Mouse (Mus musculus) frontal cortex, adult 2 months (tissue): ENCODE measurements around the gene Thoc6. TPM values are rescaled to one million over a fixed set of nuclear protein-coding genes. Genes with fewer than 3 reads are reported as not detected.

Source experiments
- DNase-seq, 2 experiments: peaks; one replicate each; pipeline ENCODE4 v3.0.0; 2022; ENCODE audit warnings: low spot score in 1 of 2; ENCODE audit errors: extremely low spot score in 1 of 2
- polyA plus RNA-seq: library from polyadenylated mRNA; depleted of rRNA; stranded (reverse); fragments of >200 nt; gene quantifications from 2 replicates; pipeline ENCODE4 v1.2.3, GENCODE M21; 2012

Thoc6 gene
- polyA plus RNA-seq, 1 experiment = 9.1 TPM

- DNase-seq = no peak
Observed at GRCm38 (mm10) chr17:23679127-23679835, 5.6 kb upstream of the Thoc6 start, which contains the start of gene Cldn6. Gene Cldn6, plus strand, starts transcription at chr17:23679249.

- DNase-seq = peak; percentile 38 to 81
Observed at GRCm38 (mm10) chr17:23677236-23677679, 3.6 kb upstream of the Thoc6 start, which contains the start of gene Tnfrsf12a. Gene Tnfrsf12a, minus strand, starts transcription at chr17:23677468.

GRCm38 (mm10) chr17:23676473-23677031 lies 2.9 kb upstream of the Thoc6 start:
- DNase-seq = peak in 1 of 2 experiments; percentile 13

GRCm38 (mm10) chr17:23675564-23676281 lies 2.0 kb upstream of the Thoc6 start:
- peak in 1 of 2 experiments; percentile 20 for DNase-seq

- DNase-seq = peak in 1 of 2 experiments; percentile 41
Observed at GRCm38 (mm10) chr17:23675127-23675526, 1.4 kb upstream of the Thoc6 start.

- peak in 1 of 2 experiments; percentile 16 for DNase-seq
Observed at GRCm38 (mm10) chr17:23674271-23674952, 730 bp upstream of the Thoc6 start.

GRCm38 (mm10) chr17:23672761-23673160 lies 921 bp downstream of the Thoc6 start:
- no peak for DNase-seq

GRCm38 (mm10) chr17:23671519-23671918 lies 2.2 kb downstream of the Thoc6 start:
- DNase-seq = no peak

- DNase-seq = no peak
Observed at GRCm38 (mm10) chr17:23670516-23671074, 3.1 kb downstream of the Thoc6 start.

- no peak for DNase-seq
Observed at GRCm38 (mm10) chr17:23665511-23665910, 8.2 kb downstream of the Thoc6 start.

GRCm38 (mm10) chr17:23664556-23665021 lies 9.1 kb downstream of the Thoc6 start:
- peak in 1 of 2 experiments; percentile 39 for DNase-seq

GRCm38 (mm10) chr17:23661526-23661925 lies 12.2 kb downstream of the Thoc6 start:
- DNase-seq = no peak

GRCm38 (mm10) chr17:23660876-23661200 lies 12.8 kb downstream of the Thoc6 start:
- DNase-seq = no peak

GRCm38 (mm10) chr17:23660117-23660875 lies 13.4 kb downstream of the Thoc6 start, which contains the start of gene Bicdl2:
Gene Bicdl2, plus strand, starts transcription at chr17:23660506.
- no peak for DNase-seq

- DNase-seq = no peak
Observed at GRCm38 (mm10) chr17:23658450-23658849, 15.2 kb downstream of the Thoc6 start.

- DNase-seq = no peak
Observed at GRCm38 (mm10) chr17:23654410-23654809, 19.3 kb downstream of the Thoc6 start.

GRCm38 (mm10) chr17:23654001-23654400 lies 19.7 kb downstream of the Thoc6 start:
- DNase-seq = no peak

GRCm38 (mm10) chr17:23653324-23653723 lies 20.4 kb downstream of the Thoc6 start:
- no peak for DNase-seq

- DNase-seq = no peak
Observed at GRCm38 (mm10) chr17:23651363-23651762, 22.3 kb downstream of the Thoc6 start.

GRCm38 (mm10) chr17:23645894-23646293 lies 27.8 kb downstream of the Thoc6 start:
- no peak for DNase-seq
